In the genomic region with DNA sequence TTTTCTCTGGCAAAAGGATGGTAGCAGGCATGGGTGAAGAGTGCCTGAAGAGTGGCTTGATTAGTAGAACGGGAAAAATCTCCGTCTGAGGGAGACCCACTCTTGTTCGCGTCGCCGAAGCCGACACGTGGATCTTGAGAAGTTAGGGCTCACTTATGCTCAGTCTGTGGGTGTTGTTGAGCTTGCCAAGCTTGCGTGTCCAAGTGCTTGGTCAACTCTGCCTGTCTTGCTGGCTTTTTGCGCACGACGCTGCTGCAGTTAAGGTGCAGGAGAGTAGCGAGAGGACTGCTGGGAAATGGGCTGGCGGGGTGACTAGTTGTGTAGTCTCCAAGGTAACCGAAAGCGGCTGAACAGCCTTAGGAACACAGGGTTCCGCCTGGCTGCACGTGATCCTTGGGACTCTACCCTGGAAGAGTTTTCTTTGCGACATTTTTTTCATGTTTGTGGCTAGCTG, we compare ENCODE assay signal across 8 mouse cellular contexts. TPM values are rescaled to one million over a fixed set of nuclear protein-coding genes. Genes with fewer than 3 reads are reported as not detected.
DNase-seq lines count a peak whose midpoint lies in the region; ATAC-seq lines count a peak whose summit lies in the region.

No protein-coding gene starts in this region.

- ATAC-seq in hindbrain, embryonic 15.5 days (ENCODE audit: low FRiP score, low read depth) = no peak
- peak; percentile 42 for ATAC-seq in megakaryocyte, adult 5-6 weeks (ENCODE audit: poor library complexity, severe bottlenecking)

- no peaks in the 10 kb centered on the region for H3K27me3 ChIP-seq in hindbrain, embryonic 15.5 days

- peaks cover 24% of the 10 kb centered on the region for H3K4me1 ChIP-seq in hindbrain, embryonic 15.5 days (replicated peaks)

- 11% methylated on average over 19 of the region's 19 CpGs for WGBS in hindbrain, embryonic 15.5 days

- DNase-seq in T-cell, adult 2 months (ENCODE audit: low spot score) = peak; percentile 72
- peak; percentile 33 to 37 for DNase-seq in cerebellum, postnatal 36 days
- DNase-seq in gastrocnemius, adult 18-20 months (ENCODE audit: low spot score) = peak; percentile 53
- peak; percentile 34 to 60 for DNase-seq in left cerebral cortex, adult 18-20 months (ENCODE audit: low spot score in 2 of 2)
- peak; percentile 56 to 59 for DNase-seq in right cerebral cortex, adult 2 months (ENCODE audit: low spot score in 2 of 2)
- peak; percentile 11 for DNase-seq in urinary bladder, postnatal 10 days (ENCODE audit: low spot score)

- H3K9ac ChIP-seq in hindbrain, embryonic 15.5 days = peak overlapping the region; percentile 53

- H3K4me3 ChIP-seq in hindbrain, embryonic 15.5 days = peak overlapping the region; percentile 49

- peaks cover 6% of the 10 kb centered on the region for H3K36me3 ChIP-seq in hindbrain, embryonic 15.5 days

- H3K4me2 ChIP-seq in hindbrain, embryonic 15.5 days = peak overlapping the region; percentile 91

- 0 out of 2 replicates have a peak overlapping the region, but pooled peaks have one; percentile 21 for H3K27ac ChIP-seq in hindbrain, embryonic 15.5 days (replicated peaks)

- H3K9me3 ChIP-seq in hindbrain, embryonic 15.5 days = no peaks in the 10 kb centered on the region

RNA-seq across cellular contexts. Expression of gene Mga, which starts 1.1 kb away (rescaled TPM):
- total RNA-seq in gastrocnemius, adult 18-20 months (2021) = 10 to 100 TPM; 25.6 to 34.9 TPM
- 23.9 and 24.3 TPM in 2 replicates for polyA plus RNA-seq in hindbrain, embryonic 15.5 days (2015; fragmentation: Nextera tagmentation; extraction: Ambion mirVana)
- total RNA-seq in left cerebral cortex, adult 18-20 months (2021) = 10 to 100 TPM; 59.4 to 65.6 TPM
- 36.3 and 44.5 TPM in 2 replicates for total RNA-seq in megakaryocyte, adult 5-6 weeks (2015)
- total RNA-seq in megakaryocyte, adult 5-6 weeks (2017) = 23.2 and 29.4 TPM in 2 replicates

Comparison
In these comparisons a context has a peak if more than half of its experiments do, and no peak if none do; other contexts are left out.
1. DNase-seq: peak in every context shown above with its lines; median percentile 72 in T-cell, adult 2 months; 58 in right cerebral cortex, adult 2 months; 53 in gastrocnemius, adult 18-20 months; 47 in left cerebral cortex, adult 18-20 months; 35 in cerebellum, postnatal 36 days; 11 in urinary bladder, postnatal 10 days.